Mouse (Mus musculus): ENCODE data around the gene Rnf224.

The Rnf224 gene

DNA sequence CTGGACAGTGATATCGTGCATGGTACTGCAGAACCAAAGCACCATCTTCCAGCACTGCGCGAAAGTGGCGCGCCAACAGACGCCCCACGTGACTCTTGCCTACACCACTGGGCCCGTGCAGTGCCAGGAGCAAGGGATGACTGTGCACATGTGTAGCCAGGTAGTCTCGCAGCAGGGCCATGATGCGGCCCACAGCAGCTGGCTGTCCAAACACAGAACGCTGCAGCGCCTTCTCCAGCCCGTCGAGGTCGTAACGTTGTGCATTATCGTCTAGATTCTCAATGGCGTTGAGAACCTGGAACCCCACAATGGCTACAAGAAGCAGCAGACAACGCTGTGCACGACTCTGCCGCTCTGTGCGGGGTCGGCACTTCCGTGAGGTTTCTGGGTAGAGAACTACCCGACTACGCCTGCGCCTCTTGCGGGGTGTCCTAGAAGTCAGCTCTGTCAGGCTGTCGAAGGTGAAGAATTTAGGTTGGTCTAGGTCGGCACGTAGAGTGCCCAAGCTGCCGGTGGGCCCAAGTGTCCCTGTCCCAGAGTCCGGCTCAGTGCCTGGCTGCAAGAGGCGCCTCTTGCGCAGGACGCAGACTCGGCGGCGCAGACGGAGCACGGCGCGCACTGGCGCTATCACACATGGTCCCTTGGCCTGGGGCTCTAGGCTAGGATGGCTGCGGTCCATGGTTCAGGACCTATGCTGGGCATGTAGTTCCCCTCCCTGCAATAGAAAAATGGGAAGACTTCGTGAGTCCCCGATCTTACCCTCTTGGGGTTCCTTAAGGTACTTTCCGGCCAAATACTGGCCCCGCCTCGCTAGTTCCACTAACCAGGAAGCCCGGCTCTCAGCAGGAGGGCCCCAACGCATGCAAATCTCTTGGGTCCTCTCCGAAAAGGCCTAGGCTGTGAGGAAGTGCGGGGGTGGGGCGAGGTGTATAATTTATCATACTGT is 41.1 kb downstream of the Rnf224 start:
- DNase-seq (ENCODE audit: low spot score in 2 of 2), result no peak

GRCm38 (mm10) chr2:25194486-25195171 is 42.0 kb downstream of the Rnf224 start:
- no peak for DNase-seq (ENCODE audit: low spot score in 2 of 2)

DNA sequence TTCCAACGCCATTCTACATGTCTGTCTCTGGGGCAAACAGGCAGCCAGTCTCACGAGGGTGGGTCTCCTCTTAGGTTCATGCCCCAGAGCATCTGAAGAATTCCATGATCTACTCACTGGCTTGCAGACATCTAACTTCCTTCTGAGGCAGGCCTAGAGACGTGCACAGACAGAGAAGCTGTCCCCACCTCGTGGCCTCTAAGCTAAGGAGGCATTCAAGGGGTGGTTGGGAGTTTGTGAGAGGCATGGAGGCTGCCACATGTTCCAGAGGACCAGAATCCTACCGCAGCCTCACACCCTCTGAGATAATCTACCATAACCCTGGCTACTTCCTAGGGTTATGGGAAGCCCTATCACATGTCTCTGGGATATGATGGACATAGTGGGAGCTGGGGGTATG is 42.6 kb downstream of the Rnf224 start:
- DNase-seq (ENCODE audit: low spot score in 2 of 2), result no peak

GRCm38 (mm10) chr2:25193330-25193770 is 43.2 kb downstream of the Rnf224 start:
- peak; percentile 74 to 77 for DNase-seq (ENCODE audit: low spot score in 2 of 2)

GRCm38 (mm10) chr2:25187841-25188240 is 48.7 kb downstream of the Rnf224 start:
- no peak for DNase-seq (ENCODE audit: low spot score in 2 of 2)

GRCm38 (mm10) chr2:25186575-25186930 is 50.0 kb downstream of the Rnf224 start:
- no peak for DNase-seq (ENCODE audit: low spot score in 2 of 2)

GRCm38 (mm10) chr2:25185625-25186574 is 50.7 kb downstream of the Rnf224 start:
- DNase-seq (ENCODE audit: low spot score in 2 of 2), result peak in 1 of 2 experiments; percentile 52

DNA sequence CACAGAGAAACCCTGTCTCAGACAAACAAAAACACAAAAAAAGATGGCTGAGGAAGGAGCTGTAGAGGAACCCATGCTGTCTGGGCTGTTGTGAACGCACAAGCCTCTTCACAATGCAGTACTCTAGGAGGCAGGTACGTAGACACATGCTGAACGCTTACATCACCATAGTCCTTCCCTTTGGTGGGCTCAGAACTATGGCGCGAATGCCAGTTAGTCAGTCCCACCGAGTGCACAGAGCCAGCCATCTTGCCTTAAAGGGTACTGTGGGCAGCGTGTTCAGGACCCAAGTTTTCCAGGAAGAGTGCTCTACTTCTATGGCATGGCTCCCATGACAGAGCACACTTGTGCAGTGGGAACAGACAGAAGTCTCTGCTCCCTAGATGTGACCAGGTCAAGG is 52.1 kb downstream of the Rnf224 start:
- DNase-seq (ENCODE audit: low spot score in 2 of 2), result no peak
